Mouse (Mus musculus): ENCODE data around the gene Bola3. TPM values are rescaled to one million over a fixed set of nuclear protein-coding genes. Genes with fewer than 3 reads are reported as not detected.
A peak's percentile ranks its signal among the peaks of the same experiment; 100 is the strongest.

The Bola3 gene
- polyA plus RNA-seq, 1 experiment from 2014 or later: 103 TPM

- 83% methylated on average over 9 of the region's 9 CpGs for WGBS
- Histone ChIP-seq H3K27me3 (no peaks in the 10 kb centered on the region), H3K9ac (no peak overlapping the region), H3K27ac (no peak overlapping the region), H3K4me3 (no peak overlapping the region), H3K36me3 (ENCODE audit: poor library complexity, severe bottlenecking) (peaks cover 100% of the 10 kb centered on the region), H3K4me2 (no peak overlapping the region), H3K4me1 (no peaks in the 10 kb centered on the region), H3K9me3 (replicated peaks) (no peaks in the 10 kb centered on the region)
- ATAC-seq: no peak
These were observed 24.9 kb downstream of the Bola3 start for GRCm38 (mm10) chr6:83373704-83374300.

GRCm38 (mm10) chr6:83381510-83382491, 32.9 kb downstream of the Bola3 start:
- 86% methylated on average over 10 of the region's 10 CpGs for WGBS
- Histone ChIP-seq H3K36me3 (ENCODE audit: poor library complexity, severe bottlenecking) (peaks cover 92% of the 10 kb centered on the region), H3K9ac (no peak overlapping the region), H3K4me3 (no peak overlapping the region), H3K4me2 (no peak overlapping the region), H3K4me1 (no peaks in the 10 kb centered on the region), H3K27me3 (no peaks in the 10 kb centered on the region), H3K9me3 (replicated peaks) (no peaks in the 10 kb centered on the region), H3K27ac (no peak overlapping the region)
- no peak for ATAC-seq

- H3K4me2 ChIP-seq: no peak overlapping the region
- H3K27me3 ChIP-seq: no peaks in the 10 kb centered on the region
- H3K4me3 ChIP-seq: no peak overlapping the region
- WGBS: 93% methylated on average over 9 of the region's 9 CpGs
- H3K9ac ChIP-seq: no peak overlapping the region
- no peaks in the 10 kb centered on the region for H3K9me3 ChIP-seq (replicated peaks)
- no peak for ATAC-seq
- peaks cover 59% of the 10 kb centered on the region for H3K36me3 ChIP-seq (ENCODE audit: poor library complexity, severe bottlenecking)
- no peak overlapping the region for H3K27ac ChIP-seq
- no peaks in the 10 kb centered on the region for H3K4me1 ChIP-seq
These were observed 36.7 kb downstream of the Bola3 start for GRCm38 (mm10) chr6:83385569-83386090.

GRCm38 (mm10) chr6:83392166-83392780, 43.3 kb downstream of the Bola3 start:
- no peak overlapping the region for H3K9ac ChIP-seq
- H3K4me3 ChIP-seq: no peak overlapping the region
- H3K27me3 ChIP-seq: no peaks in the 10 kb centered on the region
- no peaks in the 10 kb centered on the region for H3K9me3 ChIP-seq (replicated peaks)
- no peak for ATAC-seq
- peaks cover 51% of the 10 kb centered on the region for H3K36me3 ChIP-seq (ENCODE audit: poor library complexity, severe bottlenecking)
- WGBS: 90% methylated on average over 8 of the region's 8 CpGs
- no peaks in the 10 kb centered on the region for H3K4me1 ChIP-seq
- no peak overlapping the region for H3K4me2 ChIP-seq
- H3K27ac ChIP-seq: no peak overlapping the region

- Histone ChIP-seq H3K9ac (no peak overlapping the region), H3K4me1 (no peaks in the 10 kb centered on the region), H3K27me3 (no peaks in the 10 kb centered on the region), H3K36me3 (ENCODE audit: poor library complexity, severe bottlenecking) (peaks cover 65% of the 10 kb centered on the region), H3K4me2 (no peak overlapping the region), H3K9me3 (replicated peaks) (no peaks in the 10 kb centered on the region), H3K4me3 (no peak overlapping the region), H3K27ac (no peak overlapping the region)
- ATAC-seq: no peak
- 92% methylated on average over 4 of the region's 4 CpGs for WGBS
These were observed 45.2 kb downstream of the Bola3 start for GRCm38 (mm10) chr6:83394122-83394521.

- no peak overlapping the region for H3K4me3 ChIP-seq
- no peak for ATAC-seq
- no peak overlapping the region for H3K4me2 ChIP-seq
- H3K27me3 ChIP-seq: no peaks in the 10 kb centered on the region
- no peak overlapping the region for H3K9ac ChIP-seq
- H3K9me3 ChIP-seq (replicated peaks): no peaks in the 10 kb centered on the region
- H3K4me1 ChIP-seq: no peaks in the 10 kb centered on the region
- WGBS: 97% methylated on average over 15 of the region's 15 CpGs
- peaks cover 73% of the 10 kb centered on the region for H3K36me3 ChIP-seq (ENCODE audit: poor library complexity, severe bottlenecking)
- H3K27ac ChIP-seq: no peak overlapping the region
These were observed 46.7 kb downstream of the Bola3 start for GRCm38 (mm10) chr6:83395544-83396229.

- 88% methylated on average over 2 of the region's 2 CpGs for WGBS
- H3K27ac ChIP-seq: no peak overlapping the region
- H3K9ac ChIP-seq: no peak overlapping the region
- H3K4me1 ChIP-seq: no peaks in the 10 kb centered on the region
- no peaks in the 10 kb centered on the region for H3K27me3 ChIP-seq
- no peaks in the 10 kb centered on the region for H3K9me3 ChIP-seq (replicated peaks)
- ATAC-seq: no peak
- peaks cover 78% of the 10 kb centered on the region for H3K36me3 ChIP-seq (ENCODE audit: poor library complexity, severe bottlenecking)
- no peak overlapping the region for H3K4me3 ChIP-seq
- no peak overlapping the region for H3K4me2 ChIP-seq
These were observed 47.8 kb downstream of the Bola3 start for GRCm38 (mm10) chr6:83396711-83397110.

GRCm38 (mm10) chr6:83397728-83398127, 48.8 kb downstream of the Bola3 start:
- Histone ChIP-seq H3K4me1 (no peaks in the 10 kb centered on the region), H3K27me3 (no peaks in the 10 kb centered on the region), H3K9ac (no peak overlapping the region), H3K27ac (peak overlapping the region; percentile 21; the same call in 1 of the 2 replicates), H3K4me3 (no peak overlapping the region), H3K4me2 (no peak overlapping the region), H3K9me3 (replicated peaks) (no peaks in the 10 kb centered on the region), H3K36me3 (ENCODE audit: poor library complexity, severe bottlenecking) (peaks cover 87% of the 10 kb centered on the region)
- ATAC-seq: no peak
- 79% methylated on average over 8 of the region's 8 CpGs for WGBS

GRCm38 (mm10) chr6:83399790-83400189, 50.8 kb downstream of the Bola3 start:
- 90% methylated on average over 3 of the region's 3 CpGs for WGBS
- Histone ChIP-seq H3K9me3 (replicated peaks) (no peaks in the 10 kb centered on the region), H3K27ac (no peak overlapping the region), H3K4me2 (no peak overlapping the region), H3K4me1 (no peaks in the 10 kb centered on the region), H3K27me3 (no peaks in the 10 kb centered on the region), H3K4me3 (no peak overlapping the region), H3K36me3 (ENCODE audit: poor library complexity, severe bottlenecking) (peaks cover 88% of the 10 kb centered on the region), H3K9ac (no peak overlapping the region)
- ATAC-seq: no peak

GRCm38 (mm10) chr6:83403481-83403880, 54.5 kb downstream of the Bola3 start:
- no peak overlapping the region for H3K27ac ChIP-seq
- H3K27me3 ChIP-seq: no peaks in the 10 kb centered on the region
- no peaks in the 10 kb centered on the region for H3K9me3 ChIP-seq (replicated peaks)
- H3K4me2 ChIP-seq: no peak overlapping the region
- H3K36me3 ChIP-seq (ENCODE audit: poor library complexity, severe bottlenecking): peaks cover 66% of the 10 kb centered on the region
- no peak for ATAC-seq
- no peak overlapping the region for H3K9ac ChIP-seq
- no peaks in the 10 kb centered on the region for H3K4me1 ChIP-seq
- 91% methylated on average over 8 of the region's 8 CpGs for WGBS
- H3K4me3 ChIP-seq: no peak overlapping the region

- Histone ChIP-seq H3K9me3 (replicated peaks) (no peaks in the 10 kb centered on the region), H3K36me3 (ENCODE audit: poor library complexity, severe bottlenecking) (peaks cover 62% of the 10 kb centered on the region), H3K4me3 (no peak overlapping the region), H3K4me1 (0 out of 2 replicates have a peak, but pooled peaks cover under 1% of the 10 kb centered on the region), H3K27ac (no peak overlapping the region), H3K27me3 (no peaks in the 10 kb centered on the region), H3K9ac (no peak overlapping the region), H3K4me2 (no peak overlapping the region)
- 99% methylated on average over 12 of the region's 13 CpGs for WGBS
- ATAC-seq: no peak
These were observed 55.6 kb downstream of the Bola3 start for GRCm38 (mm10) chr6:83404571-83404970.
